In genomic region chr15:67364099-67364756, GRCm38 (mm10) we compare ENCODE assay signal across 9 mouse cellular contexts.
DNase-seq lines count a peak whose midpoint lies in the region; ATAC-seq and TF ChIP-seq lines count a peak whose summit lies in the region.
"Had no signal": no experiment of that assay in that cellular context is flagged by ENCODE, and none has a peak within 500 bp of the region (broad histone marks: within the 10 kb centered on the region; RNA-seq: fewer than 3 reads in every experiment).

No protein-coding gene starts in this region.

- TF ChIP-seq CTCF in stomach, postnatal 0 days (IDR thresholded peaks at IDR 0.05; ENCODE audit: low read depth), result no peak
- TF ChIP-seq CTCF in left cerebral cortex, adult 2 months (IDR thresholded peaks at IDR 0.05), result no peak

- TF ChIP-seq EP300 in stomach, postnatal 0 days (optimal IDR thresholded peaks at IDR 0.05), result no peak

- no peak overlapping the region for H3K9ac ChIP-seq in stomach, embryonic 14.5 days (replicated peaks; ENCODE audit: low read depth, low read length)
- H3K9ac ChIP-seq in stomach, postnatal 0 days (ENCODE audit: low read length), result no peak overlapping the region

- H3K9me3 ChIP-seq in stomach, embryonic 14.5 days (ENCODE audit: control insufficient read depth, low read depth, low read length), result no peaks in the 10 kb centered on the region
- no peaks in the 10 kb centered on the region for H3K9me3 ChIP-seq in stomach, postnatal 0 days (ENCODE audit: control insufficient read depth, low read length)

- ATAC-seq in stomach, embryonic 14.5 days (ENCODE audit: insufficient number of reproducible peaks, insufficient read depth, low FRiP score, low read depth), result 0 out of 2 replicates have a peak, but pooled peaks have one; percentile 6
- no peak for ATAC-seq in stomach, postnatal 0 days (ENCODE audit: low FRiP score, low TSS enrichment)
- ATAC-seq in frontal cortex, adult (ENCODE audit: low TSS enrichment), result no peak

- DNase-seq in gastrocnemius, adult 18-20 months (ENCODE audit: low spot score), result peak; percentile 7
- DNase-seq in gastrocnemius, postnatal 36 days, result no peak
- no peak for DNase-seq in stomach, postnatal 0 days (ENCODE audit: low spot score)
- peak; percentile 15 for DNase-seq in gastrocnemius, postnatal 14 days
- DNase-seq in retina, postnatal 7 days (ENCODE audit: low read depth, low spot score), result peak; percentile 39
- no peak for DNase-seq in left cerebral cortex, adult 2 months (ENCODE audit: extremely low spot score in 1 of 2, low spot score in 2 of 2)
- DNase-seq: thymus, adult 18-20 months had no signal

- H3K4me2 ChIP-seq in stomach, embryonic 14.5 days (replicated peaks; ENCODE audit: low read depth, low read length), result no peak overlapping the region
- H3K4me2 ChIP-seq in stomach, postnatal 0 days (replicated peaks; ENCODE audit: low read depth), result no peak overlapping the region

- H3K27me3 ChIP-seq in stomach, embryonic 14.5 days (ENCODE audit: control insufficient read depth, insufficient read depth, low read length), result no peaks in the 10 kb centered on the region
- no peaks in the 10 kb centered on the region for H3K27me3 ChIP-seq in stomach, postnatal 0 days (ENCODE audit: control insufficient read depth, insufficient read depth, low read length)

- intact Hi-C loops in gastrocnemius, postnatal 36 days (cut with DNase I), result no loop called here
- intact Hi-C loops in gastrocnemius, postnatal 14 days (cut with DNase I; ENCODE audit: low total_unique reads), result no loop called here
- intact Hi-C loops in left cerebral cortex, adult 2 months (cut with DNase I), result no loop called here

- H3K4me1 ChIP-seq in stomach, embryonic 14.5 days (ENCODE audit: control insufficient read depth, insufficient read depth, low read length), result peaks cover 5% of the 10 kb centered on the region; the same call in 1 of the 2 replicates
- no peaks in the 10 kb centered on the region for H3K4me1 ChIP-seq in stomach, postnatal 0 days (replicated peaks; ENCODE audit: control insufficient read depth, insufficient read depth)

- no peak overlapping the region for H3K4me3 ChIP-seq in stomach, embryonic 14.5 days (ENCODE audit: low read depth, low read length)
- H3K4me3 ChIP-seq in stomach, postnatal 0 days (ENCODE audit: low read depth, low read length), result no peak overlapping the region
- H3K4me3 ChIP-seq in left cerebral cortex, adult 2 months, result no peak overlapping the region

- H3K27ac ChIP-seq in stomach, embryonic 14.5 days (ENCODE audit: low read length), result no peak overlapping the region
- H3K27ac ChIP-seq in stomach, postnatal 0 days (replicated peaks), result no peak overlapping the region
- H3K27ac ChIP-seq in left cerebral cortex, adult 2 months, result no peak overlapping the region

- WGBS in stomach, embryonic 14.5 days, result 65% methylated on average over 4 of the region's 4 CpGs
- 68% methylated on average over 4 of the region's 4 CpGs for WGBS in stomach, postnatal 0 days

- H3K36me3 ChIP-seq in stomach, embryonic 14.5 days (ENCODE audit: control insufficient read depth, insufficient read depth, low read length), result no peaks in the 10 kb centered on the region
- no peaks in the 10 kb centered on the region for H3K36me3 ChIP-seq in stomach, postnatal 0 days (ENCODE audit: control insufficient read depth, insufficient read depth, low read length)

Comparison
In these comparisons a context has a peak if more than half of its experiments do, and no peak if none do; other contexts are left out.
1. DNase-seq: peak in gastrocnemius, adult 18-20 months (single experiment), gastrocnemius, postnatal 14 days (single experiment) and retina, postnatal 7 days (single experiment); none in gastrocnemius, postnatal 36 days (0 of 2), stomach, postnatal 0 days (single experiment) and left cerebral cortex, adult 2 months (0 of 2).